Mouse (Mus musculus) stomach, embryonic 16.5 days (tissue): ENCODE data around the gene St5. TPM values are rescaled to one million over a fixed set of nuclear protein-coding genes. Genes with fewer than 3 reads are reported as not detected.

Experiments used
- ATAC-seq: fragments of 200-750 bp; cut with Nextera tagmentation; 2 replicates; pipeline ENCODE4 v1.8.0; 2017; ENCODE audit warnings: moderate number of reproducible peaks, moderate TSS enrichment; ENCODE audit not compliant: insufficient read depth, low FRiP score
- H3K27ac ChIP-seq: fragments of 300-500 bp; sonication (generic); 2 replicates; pipeline ENCODE4 v1.5.1; 2014; ENCODE audit warnings: low read length
- H3K27me3 ChIP-seq: fragments of 300-500 bp; sonication (generic); 2 replicates; pipeline ENCODE4 v1.6.1; 2014; ENCODE audit warnings: low read length, control low read depth, mixed read lengths; ENCODE audit not compliant: control insufficient read depth, insufficient read depth
- H3K36me3 ChIP-seq: fragments of 300-500 bp; sonication (generic); 2 replicates; pipeline ENCODE4 v1.6.1; 2014; ENCODE audit warnings: low read length; ENCODE audit not compliant: control insufficient read depth, insufficient read depth
- H3K4me1 ChIP-seq: fragments of 300-500 bp; sonication (generic); 2 replicates; pipeline ENCODE4 v1.6.1; 2014; ENCODE audit warnings: low read length, control low read depth, mixed read lengths; ENCODE audit not compliant: control insufficient read depth, insufficient read depth
- H3K4me2 ChIP-seq: fragments of 300-500 bp; sonication (generic); 2 replicates; pipeline ENCODE4 v1.6.1; 2014; ENCODE audit warnings: low read depth, low read length, mixed read lengths
- H3K4me3 ChIP-seq: fragments of 300-500 bp; sonication (generic); replicated peaks from 2 replicates; pipeline ENCODE4 v1.5.1; 2014; ENCODE audit warnings: mild to moderate bottlenecking, low read length
- H3K9ac ChIP-seq: fragments of 300-500 bp; sonication (generic); 2 replicates; pipeline ENCODE4 v1.6.1; 2014; ENCODE audit warnings: low read length
- H3K9me3 ChIP-seq: fragments of 300-500 bp; sonication (generic); replicated peaks from 2 replicates; pipeline ENCODE4 v1.6.1; 2016; ENCODE audit warnings: low read length, control low read depth; ENCODE audit not compliant: control insufficient read depth
- WGBS: fragments of 180-500 bp; shearing (Covaris S2); extraction: QIAGEN DNeasy Blood & Tissue Kit; methylation state at CpG from one replicate; pipeline ENCODE4 v1.1.7; 2014; 5-methylcytosine and 5-hydroxymethylcytosine counted together
- polyA plus RNA-seq: library from polyadenylated mRNA; unstranded; fragments of >200 nt; fragmentation: Nextera tagmentation; extraction: Ambion mirVana; gene quantifications from 2 replicates; pipeline ENCODE4 v1.2.1, GENCODE M21; 2015

The St5 gene
- polyA plus RNA-seq, 1 experiment from 2014 or later = 64.0 TPM

DNA sequence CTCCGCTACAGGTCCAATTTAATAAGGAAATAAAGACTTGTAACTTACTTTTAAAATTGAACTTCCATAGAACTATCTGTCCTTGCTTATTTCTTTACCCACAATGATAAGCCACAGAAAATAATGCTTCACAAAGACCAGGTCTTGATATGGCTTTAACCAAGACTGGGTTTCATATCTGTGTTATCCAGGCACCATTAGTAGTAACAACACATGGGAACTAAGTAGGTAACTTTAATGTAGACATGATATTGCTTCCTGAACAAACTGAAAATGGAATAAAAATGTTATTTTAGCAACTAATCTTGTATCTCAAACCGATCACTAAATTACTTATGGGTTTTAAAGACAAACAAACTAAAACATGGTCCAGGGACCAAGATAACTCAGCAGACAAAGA lies 44.1 kb downstream of the St5 start:
- no peak overlapping the region for H3K4me3 ChIP-seq
- H3K36me3 ChIP-seq = no peaks in the 10 kb centered on the region
- H3K27ac ChIP-seq = no peak overlapping the region
- H3K4me1 ChIP-seq = peaks cover 15% of the 10 kb centered on the region
- no peak for ATAC-seq
- 90% methylated on average over 2 of the region's 2 CpGs for WGBS
- no peaks in the 10 kb centered on the region for H3K27me3 ChIP-seq
- no peaks in the 10 kb centered on the region for H3K9me3 ChIP-seq
- H3K9ac ChIP-seq = no peak overlapping the region
- no peak overlapping the region for H3K4me2 ChIP-seq

DNA sequence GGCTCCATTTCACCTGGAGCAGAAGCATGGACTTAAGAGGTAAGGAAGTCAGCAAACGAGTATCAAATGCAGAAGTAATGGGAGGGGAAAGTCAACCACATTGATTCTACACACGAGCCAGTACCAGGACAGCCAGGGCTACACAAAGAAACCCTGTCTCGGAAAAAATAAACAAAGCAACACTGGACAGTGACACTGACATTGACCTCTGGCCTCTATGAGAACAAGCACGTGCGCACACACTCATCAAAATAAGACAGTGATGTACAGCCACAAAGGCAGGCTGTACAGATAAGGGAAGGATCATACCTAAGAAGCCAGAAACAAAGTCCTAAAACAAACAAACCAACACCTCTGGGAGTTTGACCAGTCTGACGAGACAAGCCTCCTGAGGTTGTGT lies 45.5 kb downstream of the St5 start:
- H3K27ac ChIP-seq = peak overlapping the region; percentile 51; the same call in 1 of the 2 replicates
- H3K4me2 ChIP-seq = no peak overlapping the region
- no peaks in the 10 kb centered on the region for H3K27me3 ChIP-seq
- peaks cover 15% of the 10 kb centered on the region; the same call in 1 of the 2 replicates for H3K4me1 ChIP-seq
- no peaks in the 10 kb centered on the region for H3K9me3 ChIP-seq
- no peak overlapping the region for H3K4me3 ChIP-seq
- no peak for ATAC-seq
- H3K9ac ChIP-seq = no peak overlapping the region
- 37% methylated on average over 6 of the region's 6 CpGs for WGBS
- H3K36me3 ChIP-seq = no peaks in the 10 kb centered on the region

DNA sequence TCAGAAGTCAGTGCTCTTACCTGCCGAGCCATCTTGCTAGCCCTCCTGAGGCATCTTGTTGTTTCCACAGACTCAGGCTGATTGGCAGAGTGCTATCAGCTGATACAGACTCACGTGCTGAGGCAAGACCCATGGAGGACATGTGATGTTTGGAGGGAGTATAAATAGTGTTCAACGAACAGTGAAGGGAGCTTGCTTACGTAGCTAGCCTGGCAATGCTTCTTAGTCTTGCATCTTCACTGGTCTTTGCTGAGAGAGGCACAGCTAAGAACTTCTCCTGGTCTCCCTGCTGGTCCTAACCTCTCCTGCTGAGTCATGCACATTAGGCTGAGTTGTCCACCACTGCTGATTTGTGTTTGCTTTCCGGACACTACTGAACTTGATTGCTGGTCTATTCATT lies 48.5 kb downstream of the St5 start:
- 78% methylated on average over 5 of the region's 5 CpGs for WGBS
- ATAC-seq = no peak
- H3K4me1 ChIP-seq = peaks cover 8% of the 10 kb centered on the region; the same call in 1 of the 2 replicates
- H3K4me3 ChIP-seq = no peak overlapping the region
- H3K27me3 ChIP-seq = no peaks in the 10 kb centered on the region
- no peaks in the 10 kb centered on the region for H3K9me3 ChIP-seq
- H3K36me3 ChIP-seq = no peaks in the 10 kb centered on the region
- no peak overlapping the region for H3K4me2 ChIP-seq
- no peak overlapping the region for H3K27ac ChIP-seq
- H3K9ac ChIP-seq = no peak overlapping the region

DNA sequence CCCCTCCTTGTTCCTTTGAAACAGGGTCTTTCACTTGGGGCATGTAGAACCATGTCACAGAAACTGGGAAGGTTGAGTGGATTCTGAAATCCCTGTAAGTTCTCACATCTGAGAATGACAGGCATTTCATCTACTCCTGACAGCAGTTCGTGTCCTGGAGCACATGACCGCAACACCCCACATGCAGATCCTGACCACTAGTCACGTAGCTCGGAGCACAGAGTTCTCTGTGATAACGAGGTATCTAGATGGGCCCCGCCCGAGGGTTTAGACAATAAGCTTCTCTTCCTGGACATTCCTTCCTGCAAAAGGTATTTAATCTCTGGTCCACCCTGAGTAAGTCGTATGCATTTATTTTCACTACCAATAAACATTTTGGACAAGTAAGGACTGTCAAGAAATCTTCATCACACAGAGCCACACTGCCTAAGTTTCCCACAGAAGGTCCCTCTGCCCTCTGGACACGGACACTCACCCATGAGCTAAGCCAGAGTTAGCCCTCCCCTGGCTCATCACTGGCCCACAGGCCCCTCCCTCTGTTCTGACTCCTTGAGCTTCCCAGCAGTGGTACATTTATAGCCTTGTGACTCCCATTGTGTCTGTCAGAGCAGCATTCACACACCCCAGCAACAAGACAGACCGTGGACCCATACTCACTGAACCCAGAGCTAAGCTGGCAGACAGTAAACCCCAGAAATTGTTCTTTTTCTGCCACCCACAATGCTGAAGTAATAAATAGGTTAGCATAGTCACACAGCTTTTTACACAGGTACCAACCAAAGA lies 54.4 kb downstream of the St5 start:
- 58% methylated on average over 10 of the region's 10 CpGs for WGBS
- Histone ChIP-seq H3K4me3 (no peak overlapping the region), H3K27ac (no peak overlapping the region; the same call in 1 of the 2 replicates), H3K9me3 (no peaks in the 10 kb centered on the region), H3K27me3 (no peaks in the 10 kb centered on the region), H3K4me2 (no peak overlapping the region), H3K9ac (peak overlapping the region; percentile 21; the same call in 1 of the 2 replicates), H3K36me3 (no peaks in the 10 kb centered on the region), H3K4me1 (peaks cover 5% of the 10 kb centered on the region)
- peak; percentile 53; the same call in 1 of the 2 replicates for ATAC-seq

DNA sequence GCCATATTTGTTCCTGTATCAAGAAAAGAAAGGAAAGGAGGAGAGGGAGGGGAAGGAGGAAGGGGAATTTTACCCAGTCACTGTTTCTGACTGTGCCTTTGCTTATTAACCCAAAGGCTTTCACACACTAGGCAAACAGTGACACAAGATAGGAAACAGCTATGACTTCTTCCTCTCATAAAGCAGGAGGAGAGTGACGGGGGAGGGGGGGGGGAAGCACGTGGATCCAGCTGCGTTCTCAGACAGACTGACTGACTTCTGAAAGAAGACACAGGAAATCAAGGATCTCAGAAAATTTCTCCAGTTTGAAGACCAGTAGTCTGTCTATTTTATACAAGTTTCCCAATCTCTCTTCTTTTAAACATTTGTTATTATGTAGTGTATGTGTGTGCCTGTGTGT lies 56.8 kb downstream of the St5 start:
- Histone ChIP-seq H3K4me3 (no peak overlapping the region), H3K4me2 (peak overlapping the region; percentile 27; the same call in 1 of the 2 replicates), H3K27ac (peak overlapping the region; percentile 42; the same call in 1 of the 2 replicates), H3K4me1 (peaks cover 9% of the 10 kb centered on the region), H3K36me3 (no peaks in the 10 kb centered on the region), H3K9ac (no peak overlapping the region), H3K9me3 (no peaks in the 10 kb centered on the region), H3K27me3 (no peaks in the 10 kb centered on the region)
- ATAC-seq = no peak
- WGBS = 11% methylated on average over 3 of the region's 3 CpGs

DNA sequence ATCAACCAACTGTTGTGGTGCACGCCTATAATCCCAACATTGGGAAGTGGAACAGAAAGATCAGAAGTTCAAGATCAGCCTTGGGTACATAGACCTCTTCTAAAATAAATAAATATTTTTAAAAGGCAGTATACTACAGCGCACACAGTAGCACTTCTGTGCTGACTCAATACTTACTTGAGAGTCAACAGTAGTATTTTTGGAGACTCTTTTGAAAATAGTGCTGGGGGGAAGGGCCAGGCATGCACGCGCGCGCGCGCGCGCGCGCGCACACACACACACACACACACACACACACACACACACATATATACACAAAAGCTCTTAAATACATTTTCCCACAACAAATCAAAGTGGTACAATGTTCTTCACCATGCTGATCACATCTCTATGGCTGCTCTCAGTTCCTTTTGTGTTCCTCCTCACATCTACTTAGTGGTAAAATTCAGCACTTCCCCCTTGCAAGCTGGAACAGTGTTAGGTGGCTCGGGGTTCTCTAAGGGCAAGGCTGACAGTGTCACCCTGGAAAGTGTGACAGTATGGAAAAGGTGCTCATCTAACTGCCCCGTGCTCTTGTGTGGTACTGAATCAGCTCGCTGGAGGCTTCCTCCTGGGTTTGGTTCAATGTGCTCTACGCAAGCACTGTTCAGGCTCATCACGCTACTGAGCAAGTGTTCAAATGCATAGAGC lies 60.0 kb downstream of the St5 start:
- no peak for ATAC-seq
- H3K4me2 ChIP-seq = no peak overlapping the region
- H3K4me3 ChIP-seq = no peak overlapping the region
- no peak overlapping the region for H3K27ac ChIP-seq
- H3K9me3 ChIP-seq = no peaks in the 10 kb centered on the region
- peaks cover 18% of the 10 kb centered on the region for H3K4me1 ChIP-seq
- no peak overlapping the region for H3K9ac ChIP-seq
- 96% methylated on average over 18 of the region's 18 CpGs for WGBS
- no peaks in the 10 kb centered on the region for H3K36me3 ChIP-seq
- H3K27me3 ChIP-seq = no peaks in the 10 kb centered on the region

DNA sequence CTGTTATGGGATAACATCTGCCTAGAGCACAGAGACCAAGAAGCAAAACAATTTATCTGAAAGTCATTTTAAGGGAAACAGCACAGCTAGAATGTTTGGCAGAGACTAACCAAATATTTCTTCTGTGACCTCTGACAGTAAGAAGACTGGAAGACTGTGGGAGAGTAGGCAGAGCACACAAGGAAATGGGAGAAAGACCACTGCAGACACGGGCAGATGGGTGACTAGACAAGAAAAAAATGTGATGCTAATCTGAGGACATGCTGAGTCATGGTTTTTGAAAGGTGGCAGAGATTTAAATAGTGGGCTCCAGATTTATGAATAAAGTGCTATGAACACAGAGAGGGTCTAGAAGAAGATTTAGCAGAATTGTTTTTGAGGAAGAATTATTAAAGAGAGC lies 61.4 kb downstream of the St5 start:
- Histone ChIP-seq H3K4me1 (peaks cover 26% of the 10 kb centered on the region), H3K4me2 (no peak overlapping the region), H3K27ac (peak overlapping the region; percentile 44; the same call in 1 of the 2 replicates), H3K27me3 (no peaks in the 10 kb centered on the region), H3K4me3 (no peak overlapping the region), H3K36me3 (no peaks in the 10 kb centered on the region), H3K9me3 (no peaks in the 10 kb centered on the region), H3K9ac (no peak overlapping the region)
- ATAC-seq = no peak
- WGBS = 7% methylated on average over 1 of the region's 1 CpGs

DNA sequence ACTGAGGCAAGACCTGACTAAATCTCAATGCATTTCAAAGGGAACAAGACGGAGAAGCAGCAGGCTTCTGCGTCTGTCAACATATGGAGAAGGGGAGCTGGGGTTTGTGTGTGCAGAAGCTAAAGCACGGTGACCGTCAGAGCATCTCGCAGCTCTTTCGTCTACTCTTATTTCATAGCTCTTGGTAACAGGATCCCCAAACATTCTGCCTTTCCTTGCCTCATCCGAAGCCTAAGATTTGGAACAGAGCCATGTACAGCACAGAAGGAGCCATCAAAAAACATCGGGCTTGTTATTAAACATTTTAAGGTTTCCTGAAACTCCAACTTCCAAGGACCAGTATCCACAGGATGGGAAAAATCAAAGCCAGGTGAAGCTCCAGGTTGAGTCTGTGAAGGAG lies 62.3 kb downstream of the St5 start:
- Histone ChIP-seq H3K27ac (no peak overlapping the region; the same call in 1 of the 2 replicates), H3K9me3 (no peaks in the 10 kb centered on the region), H3K9ac (no peak overlapping the region), H3K36me3 (no peaks in the 10 kb centered on the region), H3K4me1 (peaks cover 22% of the 10 kb centered on the region), H3K4me3 (no peak overlapping the region), H3K4me2 (no peak overlapping the region), H3K27me3 (no peaks in the 10 kb centered on the region)
- WGBS = 63% methylated on average over 8 of the region's 8 CpGs
- ATAC-seq = no peak

DNA sequence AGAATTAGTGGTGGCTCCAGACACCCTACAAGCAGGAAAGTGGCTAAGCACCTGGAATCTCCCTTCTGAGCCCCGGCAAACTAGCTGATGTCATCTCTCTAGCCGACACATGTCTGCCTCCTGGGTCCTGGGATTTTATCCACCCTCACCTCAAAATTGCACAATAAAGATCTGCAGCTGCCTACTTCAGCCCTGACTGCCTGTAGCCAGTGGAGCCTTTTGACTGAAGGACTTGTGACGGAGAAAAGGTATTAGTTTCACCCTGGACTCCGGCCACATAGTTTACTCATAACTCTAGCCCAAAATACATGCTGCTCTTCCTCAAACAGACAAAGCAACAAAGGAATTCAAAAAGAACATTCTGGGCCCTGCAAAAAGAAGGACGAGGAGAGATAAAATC lies 66.0 kb downstream of the St5 start:
- H3K27ac ChIP-seq = no peak overlapping the region
- no peaks in the 10 kb centered on the region for H3K9me3 ChIP-seq
- H3K9ac ChIP-seq = no peak overlapping the region
- WGBS = 51% methylated on average over 5 of the region's 5 CpGs
- H3K4me1 ChIP-seq = peaks cover 26% of the 10 kb centered on the region
- no peak overlapping the region for H3K4me2 ChIP-seq
- H3K27me3 ChIP-seq = no peaks in the 10 kb centered on the region
- H3K36me3 ChIP-seq = no peaks in the 10 kb centered on the region
- ATAC-seq = no peak
- H3K4me3 ChIP-seq = no peak overlapping the region
